Mouse (Mus musculus) cerebellum, adult 2 months (tissue): Measurements from ENCODE around the gene Nop9.

Experiments used
- CTCF ChIP-seq: fragments of 200-500 bp; IDR thresholded peaks from 2 replicates; pipeline ENCODE4 v1.5.1; 2011; ENCODE audit warnings: low read depth, mild to moderate bottlenecking, control low read depth, low read length, moderate library complexity, borderline replicate concordance; ENCODE audit not compliant: insufficient read depth
- POLR2A ChIP-seq: fragments of 200-500 bp; IDR thresholded peaks from 2 replicates; pipeline ENCODE4 v1.6.1; 2011; ENCODE audit warnings: low read length, control low read depth, borderline replicate concordance; ENCODE audit not compliant: insufficient read depth

- no peak for TF ChIP-seq CTCF
- no peak for TF ChIP-seq POLR2A
Observed at GRCm38 (mm10) chr14:55787731-55788130, 42.2 kb downstream of the Nop9 start.
